29 mouse cellular contexts compared by ENCODE assay signal in genomic region chr11:81845686-81846036, GRCm38 (mm10). TPM values are rescaled to one million over a fixed set of nuclear protein-coding genes. Genes with fewer than 3 reads are reported as not detected.
A peak's percentile ranks its signal among the peaks of the same experiment; 100 is the strongest.
DNase-seq lines count a peak whose midpoint lies in the region; ATAC-seq and TF ChIP-seq lines count a peak whose summit lies in the region.
"Had no signal": no experiment of that assay in that cellular context is flagged by ENCODE, and none has a peak within 500 bp of the region (broad histone marks: within the 10 kb centered on the region; RNA-seq: fewer than 3 reads in every experiment).

No protein-coding gene starts in this region.

- H3K4me3 ChIP-seq in hindbrain, postnatal 0 days (ENCODE audit: low read length) = no peak overlapping the region
- H3K4me3 ChIP-seq in hindbrain, embryonic 11.5 days (ENCODE audit: low read depth, low read length) = no peak overlapping the region
- no peak overlapping the region for H3K4me3 ChIP-seq in lung, embryonic 16.5 days (ENCODE audit: low read length)
- no peak overlapping the region for H3K4me3 ChIP-seq in CH12.LX (replicated peaks in 1 of 3; ENCODE audit: low read depth in 2 of 3, low read length in 2 of 3, poor library complexity in 1 of 3)
- H3K4me3 ChIP-seq: erythroblast, embryonic 14.5 days; heart, embryonic 15.5 days; hindbrain, embryonic 12.5 days; left cerebral cortex, adult 2 months; liver, embryonic 12.5 days; megakaryocyte, embryonic 14.5 days; midbrain, embryonic 13.5 days; myocyte; neural tube, embryonic 12.5 days had no signal

- ATAC-seq in hindbrain, postnatal 0 days = peak; percentile 67; the same call in 1 of the 2 replicates
- no peak for ATAC-seq in hindbrain, embryonic 11.5 days (ENCODE audit: low FRiP score)
- peak; percentile 6 for ATAC-seq in lung, embryonic 16.5 days (ENCODE audit: low read depth)
- ATAC-seq: activated CD4-positive, CD25-positive, alpha-beta regulatory T cell, adult 4 months; inflammation-experienced regulatory T-cells, adult 6 months; liver, embryonic 12.5 days; liver, postnatal 0 days; midbrain, embryonic 13.5 days had no signal

- dilution Hi-C loops in CH12.LX (cut with MboI; ENCODE audit: extremely low pct_ligation_motif_present, extremely low pct_unique_long_range_greater_than_20kb, low sequenced_read_pairs) = no loop called here

- no peaks in the 10 kb centered on the region for H3K27me3 ChIP-seq in hindbrain, postnatal 0 days (ENCODE audit: insufficient read depth, low read length)
- H3K27me3 ChIP-seq in hindbrain, embryonic 11.5 days (ENCODE audit: control insufficient read depth, insufficient read depth, low read length) = no peaks in the 10 kb centered on the region
- no peaks in the 10 kb centered on the region for H3K27me3 ChIP-seq in lung, embryonic 16.5 days (ENCODE audit: control insufficient read depth, insufficient read depth, low read depth, low read length)
- peaks cover 68% of the 10 kb centered on the region for H3K27me3 ChIP-seq in CH12.LX (replicated peaks)
- H3K27me3 ChIP-seq: heart, embryonic 15.5 days; hindbrain, embryonic 12.5 days; liver, embryonic 12.5 days; megakaryocyte, embryonic 14.5 days; midbrain, embryonic 13.5 days; neural tube, embryonic 12.5 days had no signal

- no peaks in the 10 kb centered on the region for H3K36me3 ChIP-seq in hindbrain, postnatal 0 days (ENCODE audit: insufficient read depth, low read length)
- H3K36me3 ChIP-seq in hindbrain, embryonic 11.5 days (ENCODE audit: control insufficient read depth, insufficient read depth, low read length) = no peaks in the 10 kb centered on the region
- no peaks in the 10 kb centered on the region for H3K36me3 ChIP-seq in lung, embryonic 16.5 days (ENCODE audit: control insufficient read depth, insufficient read depth, low read length)
- no peaks in the 10 kb centered on the region for H3K36me3 ChIP-seq in CH12.LX (replicated peaks in 1 of 2; ENCODE audit: control insufficient read depth in 1 of 2, insufficient read depth in 1 of 2, low read length in 1 of 2)
- H3K36me3 ChIP-seq: heart, embryonic 15.5 days; hindbrain, embryonic 12.5 days; liver, embryonic 12.5 days; midbrain, embryonic 13.5 days; neural tube, embryonic 12.5 days had no signal

- no peak for TF ChIP-seq EP300 in CH12.LX (IDR thresholded peaks at IDR 0.05; ENCODE audit: low read length)

- H3K9me3 ChIP-seq in hindbrain, postnatal 0 days (ENCODE audit: low read length) = no peaks in the 10 kb centered on the region
- no peaks in the 10 kb centered on the region for H3K9me3 ChIP-seq in hindbrain, embryonic 11.5 days (ENCODE audit: control insufficient read depth, low read length)
- no peaks in the 10 kb centered on the region for H3K9me3 ChIP-seq in lung, embryonic 16.5 days (ENCODE audit: control insufficient read depth, low read length)
- H3K9me3 ChIP-seq in CH12.LX (replicated peaks; ENCODE audit: low read length) = no peaks in the 10 kb centered on the region
- H3K9me3 ChIP-seq: heart, embryonic 15.5 days; hindbrain, embryonic 12.5 days; liver, embryonic 12.5 days; midbrain, embryonic 13.5 days; neural tube, embryonic 12.5 days had no signal

- WGBS in hindbrain, postnatal 0 days = 46% methylated on average over 3 of the region's 3 CpGs
- 74% methylated on average over 3 of the region's 3 CpGs for WGBS in hindbrain, embryonic 11.5 days
- 62% methylated on average over 3 of the region's 3 CpGs for WGBS in lung, embryonic 16.5 days

- TF ChIP-seq RAD21 in CH12.LX (IDR thresholded peaks at IDR 0.05; ENCODE audit: low read depth, low read length) = peak; percentile 1; the same call in 1 of the 2 replicates

- no peak for TF ChIP-seq POLR2A in CH12.LX (IDR thresholded peaks at IDR 0.05; ENCODE audit: low read depth, low read length)

- 0 out of 2 replicates have a peak, but pooled peaks cover 2% of the 10 kb centered on the region for H3K4me1 ChIP-seq in hindbrain, postnatal 0 days (ENCODE audit: insufficient read depth, low read length)
- H3K4me1 ChIP-seq in hindbrain, embryonic 11.5 days (replicated peaks; ENCODE audit: control insufficient read depth, insufficient read depth, low read length) = no peaks in the 10 kb centered on the region; the same call in 1 of the 2 replicates
- H3K4me1 ChIP-seq in lung, embryonic 16.5 days (replicated peaks; ENCODE audit: control insufficient read depth, insufficient read depth, low read length) = peaks cover 3% of the 10 kb centered on the region; the same call in 1 of the 2 replicates
- peaks cover 2 to 7% of the 10 kb centered on the region in 2 experiments; a peak in 3 of 4 replicates for H3K4me1 ChIP-seq in CH12.LX (ENCODE audit: control insufficient read depth in 1 of 2, insufficient read depth in 2 of 2)
- H3K4me1 ChIP-seq: heart, embryonic 15.5 days; liver, embryonic 12.5 days; megakaryocyte, embryonic 14.5 days had no signal

- TF ChIP-seq CTCF in hindbrain, postnatal 0 days (IDR thresholded peaks at IDR 0.05; ENCODE audit: low read depth) = peak; percentile 64
- peak in 1 of 2 experiments; percentile 16; a peak in 1 of 4 replicates for TF ChIP-seq CTCF in CH12.LX (conservative IDR thresholded peaks at IDR 0.05 in 1 of 2, IDR thresholded peaks at IDR 0.05 in 1 of 2; ENCODE audit: low read depth in 2 of 2, low read length in 2 of 2)

- DNase-seq in hindbrain, postnatal 0 days (ENCODE audit: low spot score) = peak; percentile 30
- no peak for DNase-seq in hindbrain, embryonic 11.5 days (ENCODE audit: low spot score)
- DNase-seq in lung, adult 18-20 months = no peak
- DNase-seq in CH12.LX (ENCODE audit: extremely low read depth) (no peak), adipocyte (ENCODE audit: low spot score) (peak; percentile 3)
- DNase-seq in ovary, postnatal 14 days (ENCODE audit: low spot score) = no peak
- DNase-seq: B cell, adult 2 months; liver, postnatal 0 days; thymus, postnatal 4 days had no signal

- no peak overlapping the region; the same call in 1 of the 2 replicates for H3K27ac ChIP-seq in hindbrain, postnatal 0 days
- no peak overlapping the region for H3K27ac ChIP-seq in hindbrain, embryonic 11.5 days (ENCODE audit: low read depth, low read length)
- 0 out of 2 replicates have a peak overlapping the region, but pooled peaks have one; percentile 10 for H3K27ac ChIP-seq in lung, embryonic 16.5 days (ENCODE audit: low read length)
- H3K27ac ChIP-seq in CH12.LX (ENCODE audit: insufficient read depth, low read depth) = no peak overlapping the region
- H3K27ac ChIP-seq: heart, embryonic 15.5 days; hindbrain, embryonic 12.5 days; left cerebral cortex, adult 2 months; liver, embryonic 12.5 days; midbrain, embryonic 13.5 days; neural tube, embryonic 12.5 days had no signal

- H3K9ac ChIP-seq in hindbrain, postnatal 0 days (replicated peaks; ENCODE audit: low read length) = no peak overlapping the region
- no peak overlapping the region for H3K9ac ChIP-seq in hindbrain, embryonic 11.5 days (ENCODE audit: low read depth, low read length)
- H3K9ac ChIP-seq in lung, embryonic 16.5 days (ENCODE audit: low read length) = no peak overlapping the region
- no peak overlapping the region for H3K9ac ChIP-seq in CH12.LX (ENCODE audit: insufficient read depth, low read depth)
- H3K9ac ChIP-seq: heart, embryonic 15.5 days; hindbrain, embryonic 12.5 days; liver, embryonic 12.5 days; liver, postnatal 0 days; midbrain, embryonic 13.5 days; neural tube, embryonic 12.5 days had no signal

- in situ Hi-C loops in CH12.LX (cut with MboI; ENCODE audit: low pct_ligation_motif_present, low pct_unique_long_range_greater_than_20kb, low sequenced_read_pairs) = no loop called here

- H3K4me2 ChIP-seq in hindbrain, postnatal 0 days (ENCODE audit: low read depth, low read length) = no peak overlapping the region
- no peak overlapping the region for H3K4me2 ChIP-seq in hindbrain, embryonic 11.5 days (replicated peaks; ENCODE audit: low read depth, low read length)
- no peak overlapping the region for H3K4me2 ChIP-seq in lung, embryonic 16.5 days (ENCODE audit: low read depth, low read length)
- H3K4me2 ChIP-seq in CH12.LX (ENCODE audit: insufficient read depth, low read depth, poor library complexity, severe bottlenecking) = no peak overlapping the region
- H3K4me2 ChIP-seq: heart, embryonic 15.5 days; hindbrain, embryonic 12.5 days; liver, embryonic 12.5 days; midbrain, embryonic 13.5 days; neural tube, embryonic 12.5 days had no signal

- H3K79me2 ChIP-seq in CH12.LX (replicated peaks; ENCODE audit: control insufficient read depth, extremely low read depth, insufficient read depth, poor library complexity, severe bottlenecking) = no peaks in the 10 kb centered on the region

TF ChIP-seq in CH12.LX, 34 proteins besides CTCF, POLR2A, EP300 and RAD21:
- TF ChIP-seq KAT2A (IDR thresholded peaks at IDR 0.05; ENCODE audit: insufficient replicate concordance, low read length) (no peak), MAZ (IDR thresholded peaks at IDR 0.05; ENCODE audit: low read depth, low read length) (no peak), CHD1 (IDR thresholded peaks at IDR 0.05; ENCODE audit: low read depth, low read length) (no peak), NELFE (IDR thresholded peaks at IDR 0.05; ENCODE audit: low read depth, low read length) (no peak), TCF12 (IDR thresholded peaks at IDR 0.05; ENCODE audit: low read depth, low read length) (no peak), SIN3A (IDR thresholded peaks at IDR 0.05; ENCODE audit: low read length) (no peak), ZMIZ1 (IDR thresholded peaks at IDR 0.05; ENCODE audit: low read depth, low read length) (no peak), CHD2 (IDR thresholded peaks at IDR 0.05; ENCODE audit: low read length) (no peak), JUND (conservative IDR thresholded peaks at IDR 0.05; ENCODE audit: low read depth, low read length) (no peak), HCFC1 (IDR thresholded peaks at IDR 0.05; ENCODE audit: low read depth, low read length) (no peak), NRF1 (IDR thresholded peaks at IDR 0.05; ENCODE audit: low read depth, low read length) (no peak)

RNA-seq across cellular contexts. Expression of gene 5530401A14Rik, which starts 14.8 kb away (rescaled TPM):
- not detected in 2 replicates for total RNA-seq in hindbrain, postnatal 0 days (2014; rRNA removed)
- 0.38 and 0.68 TPM in 2 replicates for polyA plus RNA-seq in hindbrain, postnatal 0 days (2015; fragmentation: Nextera tagmentation; extraction: Ambion mirVana)
- 0.10 and 0.25 TPM in 2 replicates for polyA plus RNA-seq in hindbrain, embryonic 11.5 days (2014; fragmentation: Nextera tagmentation; extraction: Ambion mirVana)
- polyA plus RNA-seq in lung, embryonic 16.5 days (2015; fragmentation: Nextera tagmentation; extraction: Ambion mirVana) = not detected in 2 replicates
- not detected in 2 replicates for total RNA-seq in CH12.LX (2012; rRNA removed)
- not detected in 2 replicates for total RNA-seq in CH12.LX (2014; rRNA removed)
- polyA plus RNA-seq in CH12.LX (2012; ENCODE audit: insufficient read length, low read depth) = not detected in 2 replicates
- total RNA-seq: common myeloid progenitor, adult 5-6 weeks; ES-E14 had no signal
- polyA plus RNA-seq: embryonic facial prominence, embryonic 14.5 days; erythroblast, embryonic 14.5 days; forebrain, embryonic 11.5 days; gonadal fat pad, adult 2 months; heart, embryonic 15.5 days; inflammation-experienced regulatory T-cells, adult 6 months; kidney, embryonic 14.5 days; liver, embryonic 12.5 days; liver, postnatal 0 days; myocyte; testis, adult 2 months; thymus, postnatal 0 days had no signal

Comparison
In these comparisons a context has a peak if more than half of its experiments do, and no peak if none do; other contexts are left out.
1. DNase-seq: peak in hindbrain, postnatal 0 days (single experiment) and adipocyte (single experiment); none in hindbrain, embryonic 11.5 days (single experiment), lung, adult 18-20 months (0 of 2), CH12.LX (single experiment) and ovary, postnatal 14 days (single experiment).